Mouse (Mus musculus) cerebellum, adult 2 months (tissue): ENCODE measurements around the gene Nap1l1.

Source experiments
- CTCF ChIP-seq: fragments of 200-500 bp; IDR thresholded peaks from 2 replicates; pipeline ENCODE4 v1.5.1; 2011; ENCODE audit warnings: low read depth, mild to moderate bottlenecking, control low read depth, low read length, moderate library complexity, borderline replicate concordance; ENCODE audit not compliant: insufficient read depth
- POLR2A ChIP-seq: fragments of 200-500 bp; IDR thresholded peaks from 2 replicates; pipeline ENCODE4 v1.6.1; 2011; ENCODE audit warnings: low read length, control low read depth, borderline replicate concordance; ENCODE audit not compliant: insufficient read depth

- TF ChIP-seq POLR2A, result peak; percentile 71; the same call in 1 of the 2 replicates
- TF ChIP-seq CTCF, result no peak
Observed at GRCm38 (mm10) chr10:111472686-111473510, at the start of gene Nap1l1.
